Mouse (Mus musculus) limb, embryonic 13.5 days (tissue): Measurements from ENCODE around the gene Kazn. TPM values are rescaled to one million over a fixed set of nuclear protein-coding genes. Genes with fewer than 3 reads are reported as not detected.

Source experiments
- ATAC-seq: fragments of 200-750 bp; cut with Nextera tagmentation; 2 replicates; pipeline ENCODE4 v1.8.0; 2017; ENCODE audit warnings: low read depth, moderate number of reproducible peaks, moderate TSS enrichment; ENCODE audit not compliant: low FRiP score
- H3K27ac ChIP-seq: fragments of 300-500 bp; sonication (generic); 2 replicates; pipeline ENCODE4 v1.5.1; 2015; ENCODE audit warnings: inconsistent platforms, mild to moderate bottlenecking, moderate library complexity
- H3K27me3 ChIP-seq: fragments of 300-500 bp; sonication (generic); 2 replicates; pipeline ENCODE4 v1.6.1; 2015; ENCODE audit warnings: mild to moderate bottlenecking, inconsistent platforms
- H3K36me3 ChIP-seq: fragments of 300-500 bp; sonication (generic); 2 replicates; pipeline ENCODE4 v1.6.1; 2015; ENCODE audit warnings: inconsistent platforms, mild to moderate bottlenecking, moderate library complexity
- H3K4me1 ChIP-seq: fragments of 300-500 bp; sonication (generic); 2 replicates; pipeline ENCODE4 v1.6.1; 2015; ENCODE audit warnings: inconsistent platforms
- H3K4me2 ChIP-seq: fragments of 300-500 bp; sonication (generic); replicated peaks from 2 replicates; pipeline ENCODE4 v1.6.1; 2015; ENCODE audit warnings: inconsistent platforms, mild to moderate bottlenecking, moderate library complexity
- H3K4me3 ChIP-seq: fragments of 300-500 bp; sonication (generic); 2 replicates; pipeline ENCODE4 v1.5.1; 2015; ENCODE audit warnings: moderate library complexity, mild to moderate bottlenecking, inconsistent platforms
- H3K9ac ChIP-seq: fragments of 300-500 bp; sonication (generic); 2 replicates; pipeline ENCODE4 v1.6.1; 2015; ENCODE audit warnings: mild to moderate bottlenecking, inconsistent platforms
- H3K9me3 ChIP-seq: fragments of 300-500 bp; sonication (generic); 2 replicates; pipeline ENCODE4 v1.6.1; 2016; ENCODE audit warnings: inconsistent platforms
- WGBS: fragments of 180-500 bp; shearing (Covaris S2); methylation state at CpG from one replicate; pipeline ENCODE4 v1.1.7; 2015; 5-methylcytosine and 5-hydroxymethylcytosine counted together
- polyA plus RNA-seq: library from polyadenylated mRNA; unstranded; fragments of >200 nt; fragmentation: Nextera tagmentation; extraction: Ambion mirVana; gene quantifications from 2 replicates; pipeline ENCODE4 v1.2.1, GENCODE M21; 2015

Gene Kazn
- polyA plus RNA-seq, 1 experiment from 2014 or later = 14.4 TPM

DNA sequence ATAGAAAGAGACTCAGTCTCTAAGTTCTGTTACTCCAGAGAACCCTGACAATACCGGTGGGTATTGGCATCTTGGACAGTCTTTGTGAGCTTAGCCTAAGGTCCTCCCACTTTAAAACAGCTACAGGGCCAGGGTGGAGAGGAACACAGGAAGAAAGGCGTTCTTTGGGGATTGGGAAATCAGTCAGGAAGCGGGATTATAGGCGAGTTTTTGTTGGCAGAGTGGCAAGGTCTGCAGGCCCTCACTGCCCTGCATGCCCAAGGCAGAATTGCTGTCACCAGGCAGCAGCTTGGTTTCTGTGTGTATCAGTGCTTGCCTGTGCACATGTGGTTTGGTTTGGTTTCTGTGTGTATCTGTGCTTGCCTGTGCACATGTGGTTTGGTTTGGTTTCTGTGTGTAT, 22.5 kb upstream of the Kazn start:
- no peak for ATAC-seq
- no peak overlapping the region; the same call in 1 of the 2 replicates for H3K27ac ChIP-seq
- no peaks in the 10 kb centered on the region for H3K9me3 ChIP-seq
- H3K9ac ChIP-seq = no peak overlapping the region
- H3K4me3 ChIP-seq = no peak overlapping the region
- peaks cover 8% of the 10 kb centered on the region; the same call in 1 of the 2 replicates for H3K4me1 ChIP-seq
- no peak overlapping the region for H3K4me2 ChIP-seq
- H3K36me3 ChIP-seq = no peaks in the 10 kb centered on the region
- H3K27me3 ChIP-seq = no peaks in the 10 kb centered on the region
- 67% methylated on average over 4 of the region's 4 CpGs for WGBS

DNA sequence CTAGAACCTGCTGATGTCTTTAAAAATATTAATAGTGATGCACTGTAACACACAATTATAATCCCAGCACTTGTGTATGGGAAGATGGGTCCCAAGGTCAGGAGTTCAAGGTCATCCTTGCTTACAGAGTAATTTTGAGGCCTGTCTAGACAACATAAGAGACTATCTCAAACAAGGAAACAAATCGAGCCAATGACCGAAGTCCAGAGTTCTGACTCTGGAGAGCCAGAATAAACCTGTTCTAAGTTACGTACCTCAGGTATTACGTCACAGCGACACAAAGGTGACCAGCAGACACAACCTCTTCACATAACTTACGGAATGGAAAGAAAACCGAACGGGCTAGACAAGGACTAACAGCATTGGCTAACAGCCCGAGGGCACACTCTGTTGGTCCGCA, 19.5 kb upstream of the Kazn start:
- Histone ChIP-seq H3K27me3 (no peaks in the 10 kb centered on the region), H3K4me1 (0 out of 2 replicates have a peak, but pooled peaks cover 3% of the 10 kb centered on the region), H3K27ac (no peak overlapping the region), H3K9ac (no peak overlapping the region), H3K36me3 (no peaks in the 10 kb centered on the region), H3K9me3 (0 out of 2 replicates have a peak, but pooled peaks cover 2% of the 10 kb centered on the region), H3K4me3 (no peak overlapping the region), H3K4me2 (no peak overlapping the region)
- 92% methylated on average over 10 of the region's 10 CpGs for WGBS
- ATAC-seq = no peak

GRCm38 (mm10) chr4:142254088-142254487, 14.9 kb upstream of the Kazn start:
- Histone ChIP-seq H3K4me2 (no peak overlapping the region), H3K27me3 (no peaks in the 10 kb centered on the region), H3K9ac (no peak overlapping the region), H3K4me1 (peaks cover 18% of the 10 kb centered on the region), H3K36me3 (no peaks in the 10 kb centered on the region), H3K27ac (no peak overlapping the region), H3K9me3 (0 out of 2 replicates have a peak, but pooled peaks cover 2% of the 10 kb centered on the region), H3K4me3 (no peak overlapping the region)
- WGBS = 76% methylated on average over 6 of the region's 6 CpGs
- ATAC-seq = no peak

DNA sequence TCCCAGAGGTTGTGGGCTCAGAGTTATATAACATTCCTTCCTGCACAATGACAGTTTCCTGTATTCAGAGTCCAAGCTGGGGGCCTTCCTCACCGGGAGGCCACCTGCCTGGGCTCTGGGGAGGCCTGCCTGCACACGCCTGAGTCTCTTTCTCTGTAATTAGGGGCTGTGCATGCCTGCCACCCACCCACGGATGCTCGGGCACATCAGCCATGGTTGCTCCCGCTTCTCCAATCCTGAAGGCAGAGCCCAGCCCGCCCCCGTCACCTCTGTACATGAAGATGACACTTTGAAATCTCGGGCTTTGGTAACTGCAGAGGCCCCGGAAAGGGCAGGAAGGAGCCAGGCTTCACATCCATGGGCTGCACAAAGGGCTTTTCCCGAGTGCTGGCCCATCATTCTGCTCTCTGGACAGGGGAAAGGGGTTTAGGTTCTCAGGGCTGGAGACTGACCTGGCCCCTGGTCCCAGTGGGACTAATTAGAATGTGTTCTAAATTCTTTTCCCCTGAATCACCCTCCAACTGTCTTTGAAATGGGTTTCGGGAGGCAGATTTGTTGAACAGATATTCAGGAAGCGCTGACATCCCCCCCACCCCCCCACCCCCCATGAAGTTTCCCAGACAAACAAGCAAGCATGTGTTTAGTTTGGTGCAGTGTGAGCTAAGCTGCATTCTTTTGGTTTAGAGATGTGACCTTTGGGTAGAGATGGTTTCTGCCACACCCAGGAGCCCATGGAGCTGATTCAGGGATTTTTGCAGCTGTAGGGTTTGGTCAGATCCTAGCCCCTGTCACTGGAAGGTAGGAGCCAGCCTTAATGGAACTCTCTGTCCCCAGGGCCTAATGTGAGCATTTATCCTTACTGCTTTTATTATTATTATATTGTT, 12.5 kb upstream of the Kazn start:
- H3K27ac ChIP-seq = peak overlapping the region; percentile 35; the same call in 1 of the 2 replicates
- WGBS = 33% methylated on average over 12 of the region's 12 CpGs

GRCm38 (mm10) chr4:142250054-142250453, 10.9 kb upstream of the Kazn start:
- Histone ChIP-seq H3K9ac (no peak overlapping the region), H3K4me2 (no peak overlapping the region), H3K36me3 (no peaks in the 10 kb centered on the region), H3K9me3 (0 out of 2 replicates have a peak, but pooled peaks cover 2% of the 10 kb centered on the region), H3K27ac (no peak overlapping the region), H3K4me3 (no peak overlapping the region), H3K27me3 (no peaks in the 10 kb centered on the region), H3K4me1 (peaks cover 15% of the 10 kb centered on the region)
- 93% methylated on average over 8 of the region's 8 CpGs for WGBS
- ATAC-seq = no peak

More for the DNA sequence above, 12.5 kb upstream of the Kazn start:
- H3K9ac ChIP-seq = no peak overlapping the region
- no peak overlapping the region for H3K4me3 ChIP-seq
- H3K4me2 ChIP-seq = no peak overlapping the region
- no peak; the same call in 1 of the 2 replicates for ATAC-seq
- peaks cover 15% of the 10 kb centered on the region for H3K4me1 ChIP-seq
- 0 out of 2 replicates have a peak, but pooled peaks cover 2% of the 10 kb centered on the region for H3K9me3 ChIP-seq
- no peaks in the 10 kb centered on the region for H3K27me3 ChIP-seq
- H3K36me3 ChIP-seq = no peaks in the 10 kb centered on the region

DNA sequence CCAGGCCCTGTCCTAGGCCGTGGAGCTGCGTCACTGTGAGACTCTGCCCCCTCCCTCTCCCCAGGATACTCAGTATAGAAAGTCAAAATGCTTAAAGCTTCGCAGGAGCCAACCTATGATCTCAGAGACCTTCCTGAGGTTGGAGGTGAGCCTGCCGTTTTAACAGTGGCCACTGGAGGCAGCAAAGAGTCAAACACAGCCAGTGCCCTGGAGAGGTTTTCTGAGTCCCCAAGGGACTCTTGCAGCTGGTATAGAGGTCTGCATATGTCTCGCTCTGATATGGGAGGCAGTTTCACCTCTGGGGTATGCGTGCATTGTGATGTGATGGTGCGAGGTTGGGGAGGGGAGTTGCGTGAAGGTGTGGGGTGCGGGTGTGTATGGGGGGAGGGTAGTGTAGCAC, 10.2 kb upstream of the Kazn start:
- H3K4me3 ChIP-seq = no peak overlapping the region
- peaks cover 15% of the 10 kb centered on the region for H3K4me1 ChIP-seq
- H3K27me3 ChIP-seq = no peaks in the 10 kb centered on the region
- H3K4me2 ChIP-seq = no peak overlapping the region
- ATAC-seq = no peak
- H3K27ac ChIP-seq = no peak overlapping the region
- H3K36me3 ChIP-seq = no peaks in the 10 kb centered on the region
- 19% methylated on average over 9 of the region's 9 CpGs for WGBS
- H3K9ac ChIP-seq = no peak overlapping the region
- H3K9me3 ChIP-seq = 0 out of 2 replicates have a peak, but pooled peaks cover 2% of the 10 kb centered on the region

GRCm38 (mm10) chr4:142248426-142248825, 9.2 kb upstream of the Kazn start:
- Histone ChIP-seq H3K9me3 (no peaks in the 10 kb centered on the region), H3K4me2 (no peak overlapping the region), H3K9ac (no peak overlapping the region), H3K36me3 (no peaks in the 10 kb centered on the region), H3K27ac (no peak overlapping the region), H3K27me3 (no peaks in the 10 kb centered on the region), H3K4me1 (peaks cover 15% of the 10 kb centered on the region), H3K4me3 (no peak overlapping the region)
- peak; percentile 33; the same call in 1 of the 2 replicates for ATAC-seq
- 10% methylated on average over 5 of the region's 5 CpGs for WGBS

DNA sequence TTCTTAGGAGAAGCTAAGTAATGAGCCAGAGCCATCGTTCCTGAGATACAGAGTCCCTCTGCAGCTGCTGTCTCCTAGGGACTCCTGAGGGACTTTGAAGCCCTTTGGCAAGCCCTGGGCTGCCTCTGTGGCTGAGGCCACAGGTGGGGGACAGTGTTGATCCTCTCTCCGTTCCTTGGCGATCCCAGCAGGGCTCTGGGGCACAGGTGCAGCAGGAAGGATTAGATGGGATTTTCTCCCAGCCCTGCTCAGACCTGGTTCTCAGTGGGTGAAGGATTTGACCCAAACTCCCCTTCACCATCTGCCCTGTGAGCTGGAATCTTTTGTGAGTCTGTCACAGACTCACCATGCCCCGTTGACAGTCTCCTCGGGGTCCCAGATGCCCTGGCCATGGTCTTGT, 7.5 kb upstream of the Kazn start:
- no peaks in the 10 kb centered on the region for H3K9me3 ChIP-seq
- no peak overlapping the region for H3K4me3 ChIP-seq
- no peak overlapping the region for H3K4me2 ChIP-seq
- H3K27me3 ChIP-seq = no peaks in the 10 kb centered on the region
- peaks cover 8% of the 10 kb centered on the region for H3K4me1 ChIP-seq
- no peak overlapping the region for H3K9ac ChIP-seq
- H3K36me3 ChIP-seq = no peaks in the 10 kb centered on the region
- WGBS = 31% methylated on average over 5 of the region's 5 CpGs
- no peak for ATAC-seq
- no peak overlapping the region; the same call in 1 of the 2 replicates for H3K27ac ChIP-seq

- Histone ChIP-seq H3K4me1 (peaks cover 18% of the 10 kb centered on the region), H3K36me3 (no peaks in the 10 kb centered on the region), H3K27ac (no peak overlapping the region), H3K4me2 (no peak overlapping the region), H3K9me3 (no peaks in the 10 kb centered on the region), H3K4me3 (no peak overlapping the region), H3K9ac (no peak overlapping the region), H3K27me3 (no peaks in the 10 kb centered on the region)
- WGBS = 90% methylated on average over 5 of the region's 5 CpGs
- ATAC-seq = no peak
Observed at GRCm38 (mm10) chr4:142244641-142245040, 5.4 kb upstream of the Kazn start.

GRCm38 (mm10) chr4:142242750-142243383, 3.7 kb upstream of the Kazn start:
- no peak overlapping the region for H3K4me2 ChIP-seq
- H3K36me3 ChIP-seq = no peaks in the 10 kb centered on the region
- WGBS = 89% methylated on average over 6 of the region's 6 CpGs
- H3K27me3 ChIP-seq = no peaks in the 10 kb centered on the region
- no peak overlapping the region for H3K9ac ChIP-seq
- H3K27ac ChIP-seq = no peak overlapping the region
- no peaks in the 10 kb centered on the region for H3K9me3 ChIP-seq
- no peak for ATAC-seq
- H3K4me3 ChIP-seq = no peak overlapping the region
- peaks cover 30% of the 10 kb centered on the region for H3K4me1 ChIP-seq

DNA sequence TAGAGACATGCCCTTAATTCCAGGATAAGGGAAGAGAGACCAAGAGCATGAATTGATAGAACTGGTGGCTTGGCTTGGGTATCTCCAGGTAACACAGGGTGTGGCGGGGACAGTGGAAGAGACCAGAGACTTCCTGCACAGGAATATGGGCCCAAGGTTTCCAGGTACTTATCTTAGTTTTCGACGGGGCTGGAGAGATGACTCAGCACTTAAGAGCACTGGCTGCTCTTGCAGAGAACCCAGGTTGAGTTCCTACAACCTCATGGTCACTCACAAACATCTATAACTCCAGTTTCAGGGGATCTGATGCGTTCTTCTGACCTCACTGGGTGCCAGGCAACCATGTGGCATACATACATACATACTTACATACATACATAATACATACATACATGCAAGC, 3.0 kb upstream of the Kazn start:
- Histone ChIP-seq H3K27me3 (peaks cover 4% of the 10 kb centered on the region; the same call in 1 of the 2 replicates), H3K4me2 (no peak overlapping the region), H3K9ac (no peak overlapping the region), H3K9me3 (no peaks in the 10 kb centered on the region), H3K4me1 (peaks cover 37% of the 10 kb centered on the region), H3K27ac (no peak overlapping the region), H3K4me3 (no peak overlapping the region), H3K36me3 (no peaks in the 10 kb centered on the region)
- 87% methylated on average over 4 of the region's 4 CpGs for WGBS
- no peak for ATAC-seq

- Histone ChIP-seq H3K36me3 (no peaks in the 10 kb centered on the region), H3K4me2 (no peak overlapping the region), H3K9ac (0 out of 2 replicates have a peak overlapping the region, but pooled peaks have one; percentile 9), H3K27me3 (peaks cover 5% of the 10 kb centered on the region; the same call in 1 of the 2 replicates), H3K4me3 (no peak overlapping the region), H3K27ac (no peak overlapping the region; the same call in 1 of the 2 replicates), H3K9me3 (no peaks in the 10 kb centered on the region), H3K4me1 (peaks cover 44% of the 10 kb centered on the region)
- WGBS = 29% methylated on average over 5 of the region's 5 CpGs
- no peak for ATAC-seq
Observed at GRCm38 (mm10) chr4:142240874-142241273, 1.7 kb upstream of the Kazn start.
